Mouse (Mus musculus) bone marrow, adult 2 months (tissue): ENCODE results near the gene Tmem39b. TPM values are rescaled to one million over a fixed set of nuclear protein-coding genes. Genes with fewer than 3 reads are reported as not detected.

Experiments used
- H3K27ac ChIP-seq: fragments of 200-500 bp; 2 replicates; pipeline ENCODE4 v1.5.1; 2012; ENCODE audit warnings: low read depth, mild to moderate bottlenecking, control low read depth, inconsistent platforms, low read length; ENCODE audit not compliant: control insufficient read depth, poor library complexity, insufficient read depth
- H3K4me1 ChIP-seq: fragments of 200-500 bp; 2 replicates; pipeline ENCODE4 v1.6.1; 2011; ENCODE audit warnings: low read length; ENCODE audit not compliant: control insufficient read depth, insufficient read depth
- H3K4me3 ChIP-seq: fragments of 200-500 bp; replicated peaks from 2 replicates; pipeline ENCODE3; 2011; ENCODE audit warnings: mild to moderate bottlenecking, low read depth, low read length, control low read depth; ENCODE audit not compliant: control insufficient read depth
- CTCF ChIP-seq: fragments of 200-500 bp; IDR thresholded peaks from 2 replicates; pipeline ENCODE4 v1.5.1; 2011; ENCODE audit warnings: low read length, control low read depth; ENCODE audit not compliant: control insufficient read depth, insufficient read depth
- POLR2A ChIP-seq: fragments of 200-500 bp; IDR thresholded peaks from 2 replicates; pipeline ENCODE4 v1.6.1; 2011; ENCODE audit warnings: low read depth, mild to moderate bottlenecking, control low read depth, low read length, borderline replicate concordance; ENCODE audit not compliant: control insufficient read depth
- WGBS: fragments of 180-500 bp; shearing (Covaris S2); methylation state at CpG from one replicate; pipeline ENCODE4 v1.1.7; 2018; 5-methylcytosine and 5-hydroxymethylcytosine counted together
- polyA plus RNA-seq: library from polyadenylated mRNA; stranded (reverse); fragments of >200 nt; gene quantifications from 2 replicates; pipeline ENCODE4 v1.2.4, GENCODE M21; 2011; ENCODE audit warnings: low replicate concordance; ENCODE audit not compliant: missing spikeins, insufficient read depth, insufficient read length

Gene Tmem39b
- polyA plus RNA-seq = 3.7 and 9.3 TPM in 2 replicates

- Histone ChIP-seq H3K4me3 (peak within 1 kb of the TSS; percentile 81), H3K4me1 (peaks cover 1% of the 10 kb centered on the region; the same call in 1 of the 2 replicates), H3K27ac (peak within 1 kb of the TSS; percentile 66)
- TF ChIP-seq CTCF (no peak), POLR2A (peak; percentile 29; the same call in 1 of the 2 replicates)
- under 1% methylated on average over 55 of the region's 57 CpGs for WGBS
Observed at GRCm38 (mm10) chr4:129696158-129696985, at the start of gene Tmem39b. Gene Tmem39b (minus strand): TSS chr4:129696838.

GRCm38 (mm10) chr4:129746106-129746505 lies 49.5 kb upstream of the Tmem39b start:
- TF ChIP-seq CTCF (no peak), POLR2A (no peak)
- 28% methylated on average over 1 of the region's 1 CpGs for WGBS
- no peak overlapping the region for H3K27ac ChIP-seq
- no peak overlapping the region for H3K4me3 ChIP-seq
- no peaks in the 10 kb centered on the region for H3K4me1 ChIP-seq

GRCm38 (mm10) chr4:129743494-129743893 lies 46.9 kb upstream of the Tmem39b start:
- 45% methylated on average over 2 of the region's 2 CpGs for WGBS
- TF ChIP-seq CTCF (no peak), POLR2A (no peak)
- no peak overlapping the region for H3K4me3 ChIP-seq
- H3K27ac ChIP-seq = no peak overlapping the region
- H3K4me1 ChIP-seq = no peaks in the 10 kb centered on the region; the same call in 1 of the 2 replicates

GRCm38 (mm10) chr4:129743010-129743390 lies 46.4 kb upstream of the Tmem39b start:
- 6% methylated on average over 7 of the region's 7 CpGs for WGBS
- no peak for TF ChIP-seq POLR2A
- no peaks in the 10 kb centered on the region; the same call in 1 of the 2 replicates for H3K4me1 ChIP-seq

GRCm38 (mm10) chr4:129742232-129743009 lies 45.8 kb upstream of the Tmem39b start, which contains the start of gene Khdrbs1:
Gene Khdrbs1 (minus strand): TSS chr4:129742303.
- Histone ChIP-seq H3K4me3 (peak within 1 kb of the TSS; percentile 95), H3K4me1 (no peaks in the 10 kb centered on the region; the same call in 1 of the 2 replicates), H3K27ac (peak within 1 kb of the TSS; percentile 96)
- WGBS = under 1% methylated on average over 73 of the region's 76 CpGs
- peak; percentile 76; the same call in 1 of the 2 replicates for TF ChIP-seq POLR2A
- no peak for TF ChIP-seq CTCF

More at GRCm38 (mm10) chr4:129743010-129743390, 46.4 kb upstream of the Tmem39b start:
- peak overlapping the region; percentile 96 for H3K27ac ChIP-seq
- peak overlapping the region; percentile 77 for H3K4me3 ChIP-seq

- under 1% methylated on average over 34 of the region's 34 CpGs for WGBS
- no peaks in the 10 kb centered on the region; the same call in 1 of the 2 replicates for H3K4me1 ChIP-seq
- H3K4me3 ChIP-seq = peak overlapping the region; percentile 95
- H3K27ac ChIP-seq = peak overlapping the region; percentile 96
- TF ChIP-seq CTCF (no peak), POLR2A (no peak)
Observed at GRCm38 (mm10) chr4:129741974-129742231, 45.3 kb upstream of the Tmem39b start.

GRCm38 (mm10) chr4:129741251-129741973 lies 44.8 kb upstream of the Tmem39b start:
- H3K27ac ChIP-seq = peak overlapping the region; percentile 96
- no peak for TF ChIP-seq CTCF
- WGBS = under 1% methylated on average over 62 of the region's 62 CpGs
- H3K4me1 ChIP-seq = no peaks in the 10 kb centered on the region; the same call in 1 of the 2 replicates
- peak overlapping the region; percentile 95 for H3K4me3 ChIP-seq

GRCm38 (mm10) chr4:129739111-129739645 lies 42.5 kb upstream of the Tmem39b start:
- Histone ChIP-seq H3K4me1 (no peaks in the 10 kb centered on the region; the same call in 1 of the 2 replicates), H3K27ac (no peak overlapping the region), H3K4me3 (no peak overlapping the region)
- TF ChIP-seq CTCF (no peak), POLR2A (no peak)
- 60% methylated on average over 4 of the region's 4 CpGs for WGBS
